Mouse (Mus musculus): Measurements from ENCODE around the gene Spib.

The Spib gene

DNA sequence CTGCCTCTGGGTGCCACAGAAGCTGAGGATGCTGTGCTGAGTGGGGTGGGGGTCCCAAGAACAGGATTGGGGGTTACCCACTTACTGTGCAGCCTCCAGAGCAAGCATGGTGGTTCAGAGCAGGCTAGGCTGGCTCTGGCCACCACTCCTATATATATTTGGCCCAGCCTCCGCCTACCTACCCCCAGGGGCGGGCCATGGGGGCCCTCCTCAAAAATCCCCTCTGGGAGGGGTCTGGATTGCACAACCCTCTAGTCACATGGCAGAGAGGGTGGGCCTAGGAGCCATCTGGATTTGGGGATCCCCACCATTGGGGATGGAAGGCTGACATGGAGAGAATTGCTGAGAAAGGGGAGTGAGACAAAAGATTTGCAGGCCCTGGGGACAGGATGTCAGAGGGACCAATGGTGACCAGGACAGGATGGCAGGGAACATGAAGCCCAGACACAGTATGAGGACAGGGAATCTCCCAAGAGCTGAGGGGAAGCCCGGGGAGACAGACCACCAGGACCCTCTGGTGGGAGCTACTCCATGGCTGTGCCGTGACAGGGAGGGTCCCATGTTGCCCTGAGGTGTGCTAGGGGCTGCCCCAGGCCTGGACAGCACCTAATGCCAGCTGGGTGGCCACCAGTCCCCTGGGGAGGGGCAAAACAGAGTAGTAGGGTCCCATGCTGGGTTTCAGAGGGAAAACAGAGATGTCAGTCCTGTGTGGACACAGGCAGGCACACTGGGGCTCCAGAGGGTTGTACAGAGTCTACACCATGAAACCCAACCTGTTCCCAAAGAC, at the start of gene Spib:
Gene Spib, minus strand, starts transcription at position 126 of the 787 bp plus-strand sequence.
- in situ Hi-C loops (cut with MboI): no loop called here

- in situ Hi-C loops (cut with MboI): no loop called here
Observed at GRCm38 (mm10) chr7:44581637-44582036, 49.8 kb upstream of the Spib start.

DNA sequence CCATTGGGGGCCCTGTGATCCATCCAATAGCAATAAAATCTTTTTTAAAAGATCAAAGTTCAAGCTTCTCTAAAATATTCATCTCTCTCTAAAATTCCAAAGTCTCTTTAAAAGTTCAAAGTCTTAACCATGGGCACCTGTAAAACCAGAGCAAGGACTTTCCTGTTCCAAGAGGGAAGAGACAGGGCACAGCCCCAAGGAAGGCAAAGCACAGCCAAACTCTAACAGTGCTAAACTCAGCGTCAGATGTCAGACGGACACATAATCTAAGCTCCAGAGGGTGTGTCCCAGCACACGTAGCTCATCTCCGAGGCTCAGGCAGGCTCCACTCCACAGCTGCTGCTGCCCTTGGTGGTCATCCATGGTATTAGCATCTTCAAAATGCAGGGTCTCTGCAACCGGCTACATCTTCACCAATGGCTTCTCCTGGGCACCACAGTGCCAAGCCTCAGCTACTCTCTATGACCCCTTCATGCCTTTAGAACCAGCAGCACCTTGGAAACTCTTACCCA, 44.5 kb upstream of the Spib start:
- in situ Hi-C loops (cut with MboI): no loop called here

GRCm38 (mm10) chr7:44572956-44573484, 41.1 kb upstream of the Spib start:
- in situ Hi-C loops (cut with MboI): no loop called here

DNA sequence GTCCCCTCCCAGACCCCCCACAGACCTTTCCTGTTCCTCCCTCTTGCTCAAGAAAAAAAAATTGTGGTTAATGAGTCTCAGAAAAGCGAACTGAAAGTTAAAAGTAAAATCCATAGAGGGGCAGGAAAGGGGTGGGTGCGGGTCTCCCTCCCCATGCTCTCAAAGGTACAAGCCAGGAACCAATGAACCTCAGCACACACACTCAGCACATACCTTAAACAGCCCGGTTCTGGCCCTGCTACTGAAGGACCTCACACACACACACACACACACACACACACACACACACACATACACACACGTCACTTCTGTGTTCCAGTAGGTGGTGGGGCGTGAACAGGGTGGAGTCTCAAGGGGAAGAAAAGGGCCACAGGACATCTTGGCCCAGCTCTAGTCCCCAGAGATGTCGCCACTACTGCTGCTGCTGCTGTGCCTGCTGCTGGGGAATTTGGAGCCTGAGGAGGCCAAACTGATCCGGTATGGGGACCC, 40.4 kb upstream of the Spib start, which contains the start of gene Napsa:
Gene Napsa, plus strand, starts transcription at position 168 of the 489 bp plus-strand sequence.
- in situ Hi-C loops (cut with MboI): no loop called here

DNA sequence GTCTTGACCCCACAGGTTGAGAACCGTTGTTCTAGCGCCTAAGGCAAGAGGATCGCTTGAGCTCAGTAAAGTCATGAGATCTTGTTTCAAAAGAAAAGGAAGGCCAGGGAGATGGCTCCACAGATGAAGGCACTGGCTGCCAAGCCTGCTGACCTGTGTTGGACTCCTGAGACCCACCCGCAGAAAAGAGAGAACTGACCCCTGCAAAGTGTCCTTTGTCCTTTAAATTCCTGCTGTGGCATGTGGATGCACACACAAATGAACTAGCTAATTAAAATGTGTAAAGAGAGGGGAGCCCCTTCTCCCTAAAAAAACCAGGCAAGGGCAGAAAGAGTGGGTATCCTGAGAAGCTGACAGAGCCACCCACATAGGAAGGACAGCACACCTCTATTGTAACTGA, 39.9 kb upstream of the Spib start:
- in situ Hi-C loops (cut with MboI): no loop called here

DNA sequence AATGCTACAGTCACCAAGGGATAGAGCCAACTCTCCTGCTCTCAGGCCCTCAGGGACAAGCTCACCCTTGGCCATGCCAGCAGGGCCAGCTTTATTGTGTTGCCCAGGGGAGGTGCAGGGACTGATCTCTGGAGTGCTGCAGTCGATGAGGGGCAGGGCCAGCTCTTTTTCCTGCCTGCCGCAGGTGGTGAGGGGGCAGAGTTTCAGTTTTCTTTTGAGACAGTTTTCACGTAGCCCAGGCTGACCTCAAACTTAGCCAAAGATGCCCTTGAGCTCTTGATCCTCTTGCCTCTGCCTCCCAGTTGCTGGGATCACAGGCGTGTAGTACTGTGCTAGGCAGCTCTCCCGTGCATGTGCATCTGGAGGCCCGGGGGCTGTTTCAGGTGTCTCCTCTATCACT, 39.1 kb upstream of the Spib start:
- in situ Hi-C loops (cut with MboI): no loop called here

- in situ Hi-C loops (cut with MboI): no loop called here
Observed at GRCm38 (mm10) chr7:44568803-44569202, 36.9 kb upstream of the Spib start.

GRCm38 (mm10) chr7:44565414-44565813, 33.5 kb upstream of the Spib start:
- in situ Hi-C loops (cut with MboI): no loop called here

- in situ Hi-C loops (cut with MboI): no loop called here
Observed at GRCm38 (mm10) chr7:44564486-44564885, 32.6 kb upstream of the Spib start.

- in situ Hi-C loops (cut with MboI): no loop called here
Observed at GRCm38 (mm10) chr7:44563284-44563683, 31.4 kb upstream of the Spib start.

- in situ Hi-C loops (cut with MboI): no loop called here
Observed at GRCm38 (mm10) chr7:44560435-44561400, 28.8 kb upstream of the Spib start.

DNA sequence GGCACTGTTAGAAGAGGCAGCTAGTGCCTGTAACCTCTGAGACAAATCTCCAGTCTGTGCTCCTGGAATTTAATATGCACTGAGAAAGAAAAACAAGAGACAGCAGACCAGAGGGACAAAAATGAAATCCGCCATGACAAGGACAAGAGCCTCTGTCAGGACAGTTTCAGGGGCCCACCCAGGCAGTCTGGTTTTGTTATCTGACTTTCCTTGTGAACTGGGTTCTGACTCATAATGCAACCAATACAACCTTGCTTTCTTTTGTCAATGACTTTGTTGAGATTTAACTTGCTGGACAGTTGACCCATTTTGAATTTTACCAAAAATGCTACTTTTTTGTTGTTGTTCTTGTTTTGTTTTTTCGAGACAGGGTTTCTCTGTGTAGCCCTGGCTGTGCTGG, 25.8 kb upstream of the Spib start:
- in situ Hi-C loops (cut with MboI): no loop called here

DNA sequence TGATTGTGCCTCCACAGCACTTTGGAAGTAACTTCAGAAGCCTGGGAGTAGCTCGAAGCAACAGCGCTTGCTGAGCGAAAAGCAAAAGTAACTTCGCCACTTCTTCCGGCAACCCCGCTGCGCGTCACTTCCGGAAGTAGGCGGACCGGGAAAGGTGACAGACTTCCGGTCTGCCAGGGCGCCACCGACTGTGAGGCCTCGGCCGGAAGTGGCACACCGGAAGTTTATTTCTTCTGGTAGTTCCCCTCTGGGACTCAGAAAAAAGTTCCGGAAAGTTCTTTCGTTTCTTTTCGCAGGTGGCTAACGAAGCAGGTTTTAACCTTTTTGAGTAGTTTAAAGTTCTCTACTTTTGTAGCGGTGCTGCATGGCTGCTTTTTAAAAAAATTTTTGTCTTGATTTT, 22.0 kb upstream of the Spib start, which contains the start of gene Nr1h2:
Gene Nr1h2, minus strand, starts transcription at position 126 of the 400 bp plus-strand sequence.
- in situ Hi-C loops (cut with MboI): no loop called here

DNA sequence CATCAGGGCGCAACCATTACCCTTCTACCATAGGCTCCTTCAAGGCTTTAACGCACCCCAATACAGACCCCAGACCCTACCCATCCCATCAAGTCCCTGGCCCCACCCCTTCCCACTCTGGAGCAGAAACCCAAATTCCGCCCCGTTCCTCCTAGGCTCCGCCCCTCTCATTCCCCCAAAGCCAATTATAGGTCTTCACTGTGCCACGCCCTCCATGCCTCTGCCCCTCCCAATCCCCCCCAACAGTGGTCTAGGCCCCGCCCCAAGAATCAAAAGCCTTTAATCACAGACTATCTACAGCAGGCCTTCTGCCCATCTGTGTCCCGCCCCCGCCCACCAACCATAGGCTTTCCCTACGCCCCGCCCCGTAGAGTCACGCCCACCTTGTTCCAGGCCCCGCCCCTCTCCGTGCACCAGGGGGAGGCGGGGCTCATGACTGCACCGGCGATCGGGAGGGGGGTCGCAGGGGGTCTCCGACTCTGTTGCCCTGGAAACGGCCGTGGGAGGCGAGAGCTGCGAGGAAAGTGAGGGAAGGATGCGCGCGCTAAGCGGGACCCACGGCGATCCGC, 21.4 kb upstream of the Spib start:
- in situ Hi-C loops (cut with MboI): no loop called here

- in situ Hi-C loops (cut with MboI): no loop called here
Observed at GRCm38 (mm10) chr7:44552141-44552908, 20.5 kb upstream of the Spib start.

DNA sequence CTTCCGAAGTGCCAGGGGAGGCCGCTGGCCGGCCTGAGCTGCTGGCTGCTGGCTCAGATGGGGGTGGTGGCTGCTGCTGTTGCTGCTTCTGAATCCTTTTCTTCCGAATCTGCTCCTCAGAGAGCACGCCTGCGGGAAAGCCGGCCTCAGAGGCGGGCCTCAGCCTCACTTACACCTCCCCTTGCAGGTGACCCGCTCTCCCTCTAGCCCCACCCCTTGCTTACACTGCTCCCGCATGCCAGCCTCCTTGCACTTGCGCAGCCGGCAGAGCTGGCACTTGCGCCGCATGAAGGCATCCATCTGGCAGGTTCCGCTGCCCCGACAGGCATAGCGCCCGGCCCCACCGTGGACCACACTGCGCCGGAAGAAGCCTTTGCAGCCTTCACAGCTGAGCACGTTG, 19.9 kb upstream of the Spib start:
- in situ Hi-C loops (cut with MboI): no loop called here

GRCm38 (mm10) chr7:44551301-44551700, 19.4 kb upstream of the Spib start:
- in situ Hi-C loops (cut with MboI): no loop called here

- in situ Hi-C loops (cut with MboI): no loop called here
Observed at GRCm38 (mm10) chr7:44550409-44550678, 18.5 kb upstream of the Spib start.

DNA sequence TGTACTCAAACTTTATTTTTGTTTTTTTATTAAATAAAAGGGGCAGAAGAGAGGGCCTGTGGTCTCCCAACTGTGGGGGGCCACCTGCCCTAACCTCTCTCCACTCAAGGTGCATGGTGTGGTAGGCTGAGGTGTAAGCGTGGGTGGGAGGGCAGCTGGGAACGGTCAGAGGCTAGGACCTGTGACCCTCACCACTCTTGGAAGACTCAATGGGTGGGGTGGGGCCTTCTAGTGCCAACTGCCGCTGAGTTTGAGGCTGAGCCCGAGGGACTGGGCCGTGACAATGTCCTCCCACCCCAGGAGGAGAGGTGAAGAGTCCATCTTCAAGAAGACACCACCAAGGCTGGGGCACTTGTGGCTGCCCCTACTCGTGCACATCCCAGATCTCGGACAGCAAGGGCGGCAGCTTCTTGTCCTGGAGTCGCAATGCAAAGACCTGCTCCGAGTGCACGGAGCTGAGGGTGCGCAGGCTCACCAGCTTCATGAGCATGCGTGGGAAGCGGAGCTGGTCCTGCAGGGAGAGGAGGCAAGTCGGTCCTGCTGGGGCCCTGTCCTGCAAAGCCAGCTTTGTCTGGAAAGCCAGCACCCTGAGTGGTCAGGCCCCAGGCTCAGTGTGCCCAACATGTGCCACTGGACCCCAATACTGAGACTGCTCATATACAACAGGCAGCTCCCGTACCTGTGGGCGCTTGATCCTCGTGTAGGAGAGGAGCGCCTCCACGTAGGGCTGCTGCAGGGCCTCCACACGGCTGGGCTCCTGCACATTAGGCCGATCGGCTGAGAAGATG, 17.9 kb upstream of the Spib start:
- in situ Hi-C loops (cut with MboI): no loop called here
